Mouse (Mus musculus): Measurements from ENCODE around the gene Ddx46.
"Not testable (repeated sequence)": the region's sequence is repeated elsewhere in the genome, so short reads cannot be mapped to it uniquely, and the experiment has no call there.

DNA sequence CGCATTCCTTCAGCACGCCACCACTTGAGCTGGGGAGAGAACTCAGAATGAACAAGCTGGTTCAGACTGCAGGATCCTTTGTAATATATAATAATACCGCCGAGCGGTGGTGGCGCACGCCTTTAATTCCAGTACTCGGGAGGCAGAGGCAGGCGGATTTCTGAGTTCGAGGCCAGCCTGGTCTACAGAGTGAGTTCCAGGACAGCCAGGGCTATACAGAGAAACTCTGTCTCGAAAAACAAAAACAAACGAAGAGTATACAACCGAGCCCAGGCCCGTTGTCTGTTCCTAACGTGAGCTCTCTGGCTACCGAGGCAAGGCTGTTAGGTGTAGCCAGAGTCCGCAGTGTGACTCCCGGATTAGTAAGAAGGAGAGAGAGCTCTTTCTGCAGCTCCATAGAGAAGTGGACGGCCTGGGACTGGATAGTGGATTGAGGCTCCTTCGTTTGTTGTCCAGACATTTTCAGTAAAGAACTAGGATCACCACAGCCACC lies 12.6 kb upstream of the Ddx46 start:
- TF ChIP-seq CTCF (IDR thresholded peaks at IDR 0.05; ENCODE audit: borderline replicate concordance, extremely low read depth, insufficient read depth, insufficient read length); POLR2A (IDR thresholded peaks at IDR 0.05; ENCODE audit: borderline replicate concordance, extremely low read depth, insufficient read depth, insufficient read length, poor library complexity, severe bottlenecking): not testable (repeated sequence)
